Mouse (Mus musculus) kidney, embryonic 15.5 days (tissue): ENCODE data around the gene Phyh. TPM values are rescaled to one million over a fixed set of nuclear protein-coding genes. Genes with fewer than 3 reads are reported as not detected.

Source experiments
- ATAC-seq: fragments of 200-750 bp; cut with Nextera tagmentation; replicated peaks from 2 replicates; pipeline ENCODE4 v1.8.0; 2017; ENCODE audit warnings: moderate TSS enrichment; ENCODE audit not compliant: low FRiP score
- H3K27ac ChIP-seq: fragments of 300-500 bp; sonication (generic); 2 replicates; pipeline ENCODE4 v1.5.1; 2015; ENCODE audit warnings: mild to moderate bottlenecking, inconsistent platforms
- H3K27me3 ChIP-seq: fragments of 300-500 bp; sonication (generic); 2 replicates; pipeline ENCODE4 v1.6.1; 2015; ENCODE audit warnings: inconsistent platforms
- H3K36me3 ChIP-seq: fragments of 300-500 bp; sonication (generic); 2 replicates; pipeline ENCODE4 v1.6.1; 2015; ENCODE audit warnings: inconsistent platforms
- H3K4me1 ChIP-seq: fragments of 300-500 bp; sonication (generic); 2 replicates; pipeline ENCODE4 v1.6.1; 2015; ENCODE audit warnings: inconsistent platforms
- H3K4me2 ChIP-seq: fragments of 300-500 bp; sonication (generic); 2 replicates; pipeline ENCODE4 v1.6.1; 2015; ENCODE audit warnings: moderate library complexity, mild to moderate bottlenecking, inconsistent platforms
- H3K4me3 ChIP-seq: fragments of 300-500 bp; sonication (generic); replicated peaks from 2 replicates; pipeline ENCODE4 v1.5.1; 2015; ENCODE audit warnings: mild to moderate bottlenecking, inconsistent platforms
- H3K9ac ChIP-seq: fragments of 300-500 bp; sonication (generic); 2 replicates; pipeline ENCODE4 v1.6.1; 2015; ENCODE audit warnings: mild to moderate bottlenecking, inconsistent platforms
- H3K9me3 ChIP-seq: fragments of 300-500 bp; sonication (generic); replicated peaks from 2 replicates; pipeline ENCODE4 v1.6.1; 2016; ENCODE audit warnings: inconsistent platforms
- WGBS: fragments of 180-500 bp; shearing (Covaris S2); methylation state at CpG from one replicate; pipeline ENCODE4 v1.1.7; 2015; ENCODE audit warnings: mixed read lengths; 5-methylcytosine and 5-hydroxymethylcytosine counted together
- polyA plus RNA-seq: library from polyadenylated mRNA; unstranded; fragments of >200 nt; fragmentation: Nextera tagmentation; extraction: Ambion mirVana; gene quantifications from 2 replicates; pipeline ENCODE4 v1.2.1, GENCODE M21; 2015

Gene Phyh
- polyA plus RNA-seq, 1 experiment from 2014 or later: 59.5 TPM

GRCm38 (mm10) chr2:4896970-4897369 lies 21.8 kb upstream of the Phyh start:
- no peaks in the 10 kb centered on the region for H3K4me1 ChIP-seq
- no peak overlapping the region for H3K27ac ChIP-seq
- H3K9ac ChIP-seq: no peak overlapping the region
- no peaks in the 10 kb centered on the region for H3K27me3 ChIP-seq
- 95% methylated on average over 4 of the region's 4 CpGs for WGBS
- ATAC-seq: no peak
- no peaks in the 10 kb centered on the region for H3K9me3 ChIP-seq
- peaks cover 93% of the 10 kb centered on the region for H3K36me3 ChIP-seq
- no peak overlapping the region for H3K4me2 ChIP-seq
- no peak overlapping the region for H3K4me3 ChIP-seq

GRCm38 (mm10) chr2:4900624-4901023 lies 18.2 kb upstream of the Phyh start:
- H3K36me3 ChIP-seq: peaks cover 82% of the 10 kb centered on the region
- no peaks in the 10 kb centered on the region for H3K4me1 ChIP-seq
- H3K4me2 ChIP-seq: no peak overlapping the region
- ATAC-seq: no peak
- H3K27ac ChIP-seq: no peak overlapping the region
- no peak overlapping the region for H3K9ac ChIP-seq
- no peaks in the 10 kb centered on the region for H3K27me3 ChIP-seq
- 91% methylated on average over 6 of the region's 6 CpGs for WGBS
- no peaks in the 10 kb centered on the region for H3K9me3 ChIP-seq
- no peak overlapping the region for H3K4me3 ChIP-seq

- H3K9ac ChIP-seq: no peak overlapping the region
- H3K4me1 ChIP-seq: no peaks in the 10 kb centered on the region
- WGBS: 93% methylated on average over 5 of the region's 5 CpGs
- H3K36me3 ChIP-seq: peaks cover 82% of the 10 kb centered on the region
- H3K4me3 ChIP-seq: no peak overlapping the region
- ATAC-seq: no peak
- H3K4me2 ChIP-seq: no peak overlapping the region
- no peaks in the 10 kb centered on the region for H3K9me3 ChIP-seq
- no peaks in the 10 kb centered on the region for H3K27me3 ChIP-seq
- H3K27ac ChIP-seq: no peak overlapping the region
Observed at GRCm38 (mm10) chr2:4902346-4902745, 16.5 kb upstream of the Phyh start.

GRCm38 (mm10) chr2:4907120-4907519 lies 11.7 kb upstream of the Phyh start:
- Histone ChIP-seq H3K9ac (no peak overlapping the region), H3K4me1 (0 out of 2 replicates have a peak, but pooled peaks cover 4% of the 10 kb centered on the region), H3K9me3 (no peaks in the 10 kb centered on the region), H3K4me2 (no peak overlapping the region), H3K36me3 (peaks cover 59% of the 10 kb centered on the region), H3K27me3 (no peaks in the 10 kb centered on the region), H3K27ac (no peak overlapping the region), H3K4me3 (no peak overlapping the region)
- ATAC-seq: no peak
- 92% methylated on average over 6 of the region's 6 CpGs for WGBS

- Histone ChIP-seq H3K27me3 (no peaks in the 10 kb centered on the region), H3K4me2 (no peak overlapping the region), H3K9ac (no peak overlapping the region), H3K36me3 (peaks cover 53% of the 10 kb centered on the region), H3K27ac (no peak overlapping the region), H3K4me1 (0 out of 2 replicates have a peak, but pooled peaks cover 4% of the 10 kb centered on the region), H3K4me3 (no peak overlapping the region), H3K9me3 (no peaks in the 10 kb centered on the region)
- 76% methylated on average over 7 of the region's 7 CpGs for WGBS
- ATAC-seq: no peak
Observed at GRCm38 (mm10) chr2:4907916-4908315, 10.9 kb upstream of the Phyh start.

- WGBS: 82% methylated on average over 3 of the region's 3 CpGs
- H3K4me2 ChIP-seq: no peak overlapping the region
- no peaks in the 10 kb centered on the region for H3K9me3 ChIP-seq
- ATAC-seq: no peak
- H3K4me3 ChIP-seq: no peak overlapping the region
- no peak overlapping the region for H3K27ac ChIP-seq
- H3K36me3 ChIP-seq: peaks cover 51% of the 10 kb centered on the region
- H3K9ac ChIP-seq: no peak overlapping the region
- no peaks in the 10 kb centered on the region for H3K27me3 ChIP-seq
- 0 out of 2 replicates have a peak, but pooled peaks cover 4% of the 10 kb centered on the region for H3K4me1 ChIP-seq
Observed at GRCm38 (mm10) chr2:4908771-4909315, 10.0 kb upstream of the Phyh start.

- ATAC-seq: no peak
Observed at GRCm38 (mm10) chr2:4909909-4910308, 8.9 kb upstream of the Phyh start.

GRCm38 (mm10) chr2:4910521-4910920 lies 8.3 kb upstream of the Phyh start:
- H3K27ac ChIP-seq: no peak overlapping the region
- H3K4me3 ChIP-seq: no peak overlapping the region
- no peaks in the 10 kb centered on the region for H3K27me3 ChIP-seq
- no peak overlapping the region for H3K9ac ChIP-seq
- no peaks in the 10 kb centered on the region for H3K9me3 ChIP-seq
- no peak overlapping the region for H3K4me2 ChIP-seq
- no peak for ATAC-seq
- 0 out of 2 replicates have a peak, but pooled peaks cover 4% of the 10 kb centered on the region for H3K4me1 ChIP-seq
- 38% methylated on average over 4 of the region's 4 CpGs for WGBS
- H3K36me3 ChIP-seq: peaks cover 40% of the 10 kb centered on the region

More at GRCm38 (mm10) chr2:4909909-4910308, 8.9 kb upstream of the Phyh start:
- Histone ChIP-seq H3K4me2 (no peak overlapping the region), H3K36me3 (peaks cover 46% of the 10 kb centered on the region), H3K4me1 (0 out of 2 replicates have a peak, but pooled peaks cover 4% of the 10 kb centered on the region), H3K4me3 (no peak overlapping the region), H3K9ac (no peak overlapping the region), H3K27ac (no peak overlapping the region), H3K27me3 (no peaks in the 10 kb centered on the region), H3K9me3 (no peaks in the 10 kb centered on the region)
- WGBS: 67% methylated on average over 6 of the region's 6 CpGs

- Histone ChIP-seq H3K4me1 (peaks cover 19% of the 10 kb centered on the region), H3K27me3 (no peaks in the 10 kb centered on the region), H3K4me3 (no peak overlapping the region), H3K27ac (no peak overlapping the region), H3K4me2 (no peak overlapping the region), H3K9me3 (no peaks in the 10 kb centered on the region), H3K36me3 (peaks cover 8% of the 10 kb centered on the region), H3K9ac (no peak overlapping the region)
- ATAC-seq: no peak
- WGBS: 86% methylated on average over 7 of the region's 7 CpGs
Observed at GRCm38 (mm10) chr2:4913949-4914348, 4.9 kb upstream of the Phyh start.

GRCm38 (mm10) chr2:4916037-4916436 lies 2.8 kb upstream of the Phyh start:
- WGBS: 85% methylated on average over 5 of the region's 6 CpGs
- H3K27me3 ChIP-seq: no peaks in the 10 kb centered on the region
- ATAC-seq: no peak
- no peak overlapping the region for H3K27ac ChIP-seq
- H3K9ac ChIP-seq: no peak overlapping the region
- no peaks in the 10 kb centered on the region for H3K36me3 ChIP-seq
- H3K4me2 ChIP-seq: no peak overlapping the region
- no peak overlapping the region for H3K4me3 ChIP-seq
- H3K9me3 ChIP-seq: no peaks in the 10 kb centered on the region
- peaks cover 20% of the 10 kb centered on the region for H3K4me1 ChIP-seq

- Histone ChIP-seq H3K4me2 (peak overlapping the region; percentile 53), H3K9ac (no peak overlapping the region), H3K27ac (no peak overlapping the region), H3K4me3 (peak overlapping the region; percentile 11; the same call in 1 of the 2 replicates), H3K4me1 (peaks cover 20% of the 10 kb centered on the region), H3K9me3 (no peaks in the 10 kb centered on the region), H3K36me3 (no peaks in the 10 kb centered on the region), H3K27me3 (no peaks in the 10 kb centered on the region)
- 15% methylated on average over 8 of the region's 8 CpGs for WGBS
- no peak for ATAC-seq
Observed at GRCm38 (mm10) chr2:4917326-4918021, 1.3 kb upstream of the Phyh start.

- Histone ChIP-seq H3K27me3 (no peaks in the 10 kb centered on the region), H3K9me3 (no peaks in the 10 kb centered on the region), H3K4me2 (no peak overlapping the region), H3K27ac (no peak overlapping the region), H3K9ac (no peak overlapping the region), H3K4me3 (no peak overlapping the region), H3K36me3 (peaks cover 4% of the 10 kb centered on the region; the same call in 1 of the 2 replicates), H3K4me1 (peaks cover 20% of the 10 kb centered on the region)
- 78% methylated on average over 5 of the region's 5 CpGs for WGBS
- ATAC-seq: no peak
Observed at GRCm38 (mm10) chr2:4921019-4921418, 2.2 kb downstream of the Phyh start.
